Comparison of ENCODE assay signal across 8 mouse cellular contexts in the genomic region with DNA sequence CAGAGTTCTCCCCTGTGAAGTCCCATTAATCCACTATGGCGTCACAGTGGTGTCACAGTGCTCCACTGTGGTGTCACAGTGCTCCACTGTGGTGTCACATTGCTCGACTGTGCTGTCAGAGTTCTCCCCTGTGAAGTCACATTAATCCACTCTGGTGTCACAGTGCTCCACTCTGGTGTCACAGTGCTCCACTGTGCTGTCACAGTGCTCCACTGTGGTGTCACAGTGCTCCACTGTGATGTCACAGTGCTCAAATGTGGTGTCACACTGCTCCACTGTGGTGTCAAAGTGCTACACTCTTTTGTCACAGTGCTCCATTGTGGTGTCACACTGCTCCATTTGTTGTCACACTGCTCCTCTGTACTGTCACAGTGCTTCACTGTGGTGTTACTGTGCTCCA.
DNase-seq lines count a peak whose midpoint lies in the region; ATAC-seq and TF ChIP-seq lines count a peak whose summit lies in the region.
"Not testable (repeated sequence)": the region's sequence is repeated elsewhere in the genome, so short reads cannot be mapped to it uniquely, and the experiment has no call there.

No protein-coding gene starts in this region.

- WGBS in forebrain, embryonic 12.5 days: 62% methylated on average over 2 of the region's 2 CpGs
- 46% methylated on average over 2 of the region's 2 CpGs for WGBS in heart, embryonic 15.5 days
- WGBS in intestine, embryonic 14.5 days: 58% methylated on average over 2 of the region's 2 CpGs
- WGBS in limb, embryonic 13.5 days: 63% methylated on average over 2 of the region's 2 CpGs
- WGBS in lung, embryonic 14.5 days: 69% methylated on average over 2 of the region's 2 CpGs
- 55% methylated on average over 2 of the region's 2 CpGs for WGBS in midbrain, embryonic 15.5 days
- 76% methylated on average over 2 of the region's 2 CpGs for WGBS in stomach, embryonic 14.5 days

- H3K27me3 ChIP-seq in forebrain, embryonic 12.5 days; heart, embryonic 15.5 days; intestine, embryonic 14.5 days (replicated peaks; ENCODE audit: control insufficient read depth, insufficient read depth, low read length); limb, embryonic 13.5 days; lung, embryonic 14.5 days (ENCODE audit: insufficient read depth, low read length); midbrain, embryonic 15.5 days (replicated peaks); stomach, embryonic 14.5 days (ENCODE audit: control insufficient read depth, insufficient read depth, low read length): not testable (repeated sequence)

- H3K9ac ChIP-seq in forebrain, embryonic 12.5 days; heart, embryonic 15.5 days; intestine, embryonic 14.5 days (ENCODE audit: low read length); limb, embryonic 13.5 days; lung, embryonic 14.5 days; midbrain, embryonic 15.5 days; stomach, embryonic 14.5 days (replicated peaks; ENCODE audit: low read depth, low read length): not testable (repeated sequence)

- H3K4me1 ChIP-seq in forebrain, embryonic 12.5 days; heart, embryonic 15.5 days (replicated peaks); intestine, embryonic 14.5 days (replicated peaks; ENCODE audit: control insufficient read depth, insufficient read depth, low read length); limb, embryonic 13.5 days; lung, embryonic 14.5 days (ENCODE audit: insufficient read depth); midbrain, embryonic 15.5 days; stomach, embryonic 14.5 days (ENCODE audit: control insufficient read depth, insufficient read depth, low read length): not testable (repeated sequence)

- H3K4me3 ChIP-seq in forebrain, embryonic 12.5 days (replicated peaks); heart, embryonic 15.5 days; intestine, embryonic 14.5 days (ENCODE audit: low read depth, low read length); limb, embryonic 13.5 days; lung, embryonic 14.5 days (ENCODE audit: low read depth, low read length); midbrain, embryonic 15.5 days; stomach, embryonic 14.5 days (ENCODE audit: low read depth, low read length): not testable (repeated sequence)

- H3K4me2 ChIP-seq in forebrain, embryonic 12.5 days; heart, embryonic 15.5 days; intestine, embryonic 14.5 days (ENCODE audit: low read length); limb, embryonic 13.5 days (replicated peaks); lung, embryonic 14.5 days; midbrain, embryonic 15.5 days; stomach, embryonic 14.5 days (replicated peaks; ENCODE audit: low read depth, low read length): not testable (repeated sequence)

- peak; percentile 0 for DNase-seq in CD4-positive, CD25-positive, alpha-beta regulatory T cell, adult 2 months (ENCODE audit: low read depth, low spot score)
- DNase-seq in intestine, embryonic 14.5 days (ENCODE audit: low spot score): peak; percentile 43
- DNase-seq in lung, embryonic 14.5 days: not testable (repeated sequence)

- not testable (repeated sequence) for TF ChIP-seq CTCF in lung, embryonic 14.5 days (IDR thresholded peaks at IDR 0.05; ENCODE audit: low read depth)

- H3K27ac ChIP-seq in forebrain, embryonic 12.5 days; heart, embryonic 15.5 days; intestine, embryonic 14.5 days (ENCODE audit: low read depth); limb, embryonic 13.5 days; lung, embryonic 14.5 days (ENCODE audit: low read depth); midbrain, embryonic 15.5 days; stomach, embryonic 14.5 days (ENCODE audit: low read length): not testable (repeated sequence)

- not testable (repeated sequence) for H3K36me3 ChIP-seq in forebrain, embryonic 12.5 days (replicated peaks); heart, embryonic 15.5 days; intestine, embryonic 14.5 days (ENCODE audit: control insufficient read depth, insufficient read depth, low read length); limb, embryonic 13.5 days; lung, embryonic 14.5 days (ENCODE audit: insufficient read depth); midbrain, embryonic 15.5 days (replicated peaks); stomach, embryonic 14.5 days (ENCODE audit: control insufficient read depth, insufficient read depth, low read length)

- peaks cover 61% of the 10 kb centered on the region for H3K9me3 ChIP-seq in forebrain, embryonic 12.5 days
- not testable (repeated sequence) for H3K9me3 ChIP-seq in heart, embryonic 15.5 days (replicated peaks); intestine, embryonic 14.5 days (ENCODE audit: control insufficient read depth, low read length); lung, embryonic 14.5 days (ENCODE audit: low read depth, low read length); midbrain, embryonic 15.5 days; stomach, embryonic 14.5 days (ENCODE audit: control insufficient read depth, low read depth, low read length)
- peaks cover 56% of the 10 kb centered on the region for H3K9me3 ChIP-seq in limb, embryonic 13.5 days

- ATAC-seq in forebrain, embryonic 12.5 days (ENCODE audit: low FRiP score): peak; percentile 78
- ATAC-seq in heart, embryonic 15.5 days (replicated peaks; ENCODE audit: insufficient number of reproducible peaks, insufficient read depth, low FRiP score, low read depth): peak; percentile 56
- peak; percentile 72 for ATAC-seq in intestine, embryonic 14.5 days (replicated peaks; ENCODE audit: low FRiP score, low TSS enrichment, low read depth)
- peak; percentile 57 for ATAC-seq in limb, embryonic 13.5 days (ENCODE audit: low FRiP score, low read depth)
- peak; percentile 38; the same call in 1 of the 2 replicates for ATAC-seq in lung, embryonic 14.5 days (ENCODE audit: insufficient read depth)
- ATAC-seq in midbrain, embryonic 15.5 days (replicated peaks): peak; percentile 79; the same call in 1 of the 2 replicates
- ATAC-seq in stomach, embryonic 14.5 days (ENCODE audit: insufficient number of reproducible peaks, insufficient read depth, low FRiP score, low read depth): peak; percentile 73
